Mouse (Mus musculus) spleen, postnatal 4 days (tissue): ENCODE measurements at regions not wholly inside any gene's neighbourhood (a gene's known extent, or its start where the extent isn't known, plus 50 kb on each side); places are given as distances from the start of the nearest gene placed in this dataset.
"Not testable (repeated sequence)": the region's sequence is repeated elsewhere in the genome, so short reads cannot be mapped to it uniquely, and the experiment has no call there.

Source experiments
- DNase-seq, 2 experiments: peaks; one replicate each; pipeline ENCODE4 v3.0.0; 2022; ENCODE audit warnings: low spot score in 2 of 2

DNA sequence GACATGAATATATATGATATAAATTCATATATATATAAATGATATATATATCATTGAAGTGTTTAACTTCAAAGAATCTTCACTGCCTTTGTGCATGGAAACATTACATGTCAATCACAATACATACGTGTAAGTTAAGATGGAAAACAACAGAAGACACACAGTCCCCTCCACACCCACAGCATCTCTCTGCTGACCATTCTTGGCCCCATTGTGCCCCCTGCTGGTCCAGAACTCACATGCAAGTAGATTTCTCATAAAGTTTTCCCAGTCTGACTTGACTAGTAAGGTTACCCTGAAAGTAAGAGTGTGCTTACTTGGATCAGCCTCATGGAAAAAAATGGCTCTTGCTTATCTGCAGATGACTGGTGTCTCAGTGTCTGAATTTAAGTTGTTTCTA lies 926.3 kb upstream of the Zfp386 start:
- DNase-seq, result no peak

DNA sequence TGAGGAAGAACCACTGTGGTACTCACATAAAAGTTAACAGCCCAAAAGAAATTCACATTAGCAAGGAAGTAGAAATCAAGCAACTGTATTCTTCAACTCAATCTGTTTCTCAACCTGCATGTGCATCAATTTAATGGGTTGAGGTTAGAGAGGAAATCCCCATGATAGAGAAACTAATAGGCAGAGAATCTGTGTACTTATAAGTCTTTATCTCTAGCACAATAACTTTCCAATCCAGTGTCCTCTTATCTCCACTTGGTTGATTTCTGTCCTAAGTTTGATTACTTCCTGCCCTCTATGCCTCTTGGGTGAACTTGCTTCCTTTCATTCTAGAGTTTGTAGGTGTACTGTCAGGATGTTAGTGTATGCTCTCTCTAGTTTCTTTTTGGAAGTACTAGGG lies 925.6 kb upstream of the Zfp386 start:
- DNase-seq, result no peak

GRCm38 (mm10) chr12:115132930-115133329 lies 914.6 kb upstream of the Zfp386 start:
- DNase-seq, result not testable (repeated sequence)

DNA sequence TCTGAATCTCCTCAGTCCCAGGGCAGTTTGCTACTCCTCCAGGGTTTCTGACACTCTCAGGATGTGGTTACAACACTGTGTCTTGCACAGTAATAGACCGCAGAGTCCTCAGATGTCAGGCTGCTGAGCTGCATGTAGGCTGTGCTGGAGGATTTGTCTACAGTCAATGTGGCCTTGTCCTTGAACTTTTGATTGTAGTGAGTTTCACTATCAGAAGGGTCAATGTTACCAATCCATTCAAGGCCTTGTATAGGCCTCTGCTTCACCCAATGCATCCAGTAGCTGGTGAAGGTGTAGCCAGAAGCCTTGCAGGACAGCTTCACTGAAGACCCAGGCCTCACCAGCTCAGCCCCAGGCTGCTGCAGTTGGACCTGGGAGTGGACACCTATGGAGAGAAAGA lies 902.1 kb upstream of the Zfp386 start:
- not testable (repeated sequence) for DNase-seq

DNA sequence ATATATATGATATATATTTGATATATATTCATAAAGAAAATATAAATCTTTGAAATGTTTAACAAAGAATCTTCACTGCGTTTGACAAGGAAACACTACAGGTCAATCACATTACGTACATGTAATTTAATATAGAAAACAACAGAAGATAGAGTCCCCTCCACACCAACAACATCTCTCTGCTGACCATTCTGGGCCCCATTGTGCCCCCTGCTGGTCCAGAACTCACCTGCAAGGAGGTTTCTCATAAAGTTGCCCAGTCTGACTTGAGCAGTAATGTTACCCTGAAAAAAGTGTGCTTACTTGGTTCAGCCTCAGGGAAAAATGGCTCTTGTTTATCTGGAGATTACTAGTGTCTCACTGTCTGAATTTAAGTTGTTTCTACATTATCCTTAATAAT lies 901.1 kb upstream of the Zfp386 start:
- DNase-seq, result not testable (repeated sequence)

- not testable (repeated sequence) for DNase-seq
Measured at GRCm38 (mm10) chr12:115151967-115152366, 895.6 kb upstream of the Zfp386 start.

- DNase-seq, result peak in 1 of 2 experiments; percentile 10
Measured at GRCm38 (mm10) chr12:115158231-115158630, 889.3 kb upstream of the Zfp386 start.

GRCm38 (mm10) chr12:115158717-115159232 lies 888.7 kb upstream of the Zfp386 start:
- not testable (repeated sequence) for DNase-seq

- not testable (repeated sequence) for DNase-seq
Measured at GRCm38 (mm10) chr12:115165499-115165898, 882.0 kb upstream of the Zfp386 start.

GRCm38 (mm10) chr12:115166006-115166405 lies 881.5 kb upstream of the Zfp386 start:
- DNase-seq, result not testable (repeated sequence)

GRCm38 (mm10) chr12:115193482-115194103 lies 853.9 kb upstream of the Zfp386 start:
- DNase-seq, result peak; percentile 13 to 60

- DNase-seq, result no peak
Measured at GRCm38 (mm10) chr12:115197322-115198117, 850.0 kb upstream of the Zfp386 start.

DNA sequence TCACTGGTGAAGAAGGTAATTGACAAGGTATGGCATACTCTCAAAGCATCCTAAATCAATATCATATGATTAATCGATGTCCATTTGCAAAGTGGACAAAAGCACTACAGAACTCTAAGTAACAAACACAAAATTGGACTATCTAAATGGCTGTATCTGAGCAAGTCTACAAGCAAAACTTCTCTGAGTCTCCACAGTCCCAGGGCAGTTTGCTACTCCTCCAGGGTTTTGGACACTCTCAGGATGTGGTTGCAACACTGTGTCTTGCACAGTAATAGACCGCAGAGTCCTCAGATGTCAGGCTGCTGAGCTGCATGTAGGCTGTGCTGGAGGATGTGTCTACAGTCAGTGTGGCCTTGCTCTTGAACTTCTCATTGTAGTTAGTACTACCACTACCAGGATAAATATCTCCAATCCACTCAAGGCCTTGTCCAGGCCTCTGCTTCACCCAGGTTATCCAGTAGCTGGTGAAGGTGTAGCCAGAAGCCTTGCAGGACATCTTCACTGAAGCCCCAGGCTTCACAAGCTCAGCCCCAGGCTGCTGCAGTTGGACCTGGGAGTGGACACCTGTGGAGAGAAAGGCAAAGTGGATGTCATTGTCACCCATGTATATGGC lies 839.6 kb upstream of the Zfp386 start:
- peak; percentile 13 to 55 for DNase-seq

DNA sequence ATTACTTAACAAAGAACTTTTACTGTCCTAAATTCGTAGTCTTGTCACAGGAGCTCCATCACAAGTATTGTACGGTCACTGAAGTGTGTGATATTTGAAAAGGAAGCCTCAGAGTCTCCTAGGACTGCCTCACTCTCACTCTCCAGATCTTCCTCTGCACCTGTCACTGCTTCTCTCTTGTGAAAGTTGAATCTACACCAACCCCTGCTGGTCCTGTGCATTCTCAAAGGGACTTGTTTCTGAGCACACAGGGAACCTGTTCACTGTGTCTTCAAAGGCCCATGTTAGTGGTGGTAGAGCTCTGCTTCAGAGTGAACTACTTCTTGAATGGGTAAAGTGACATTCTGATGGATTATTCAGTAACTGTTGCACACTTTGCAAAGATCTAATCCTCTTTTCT lies 824.9 kb upstream of the Zfp386 start:
- no peak for DNase-seq

GRCm38 (mm10) chr12:115229965-115230364 lies 817.6 kb upstream of the Zfp386 start:
- no peak for DNase-seq

DNA sequence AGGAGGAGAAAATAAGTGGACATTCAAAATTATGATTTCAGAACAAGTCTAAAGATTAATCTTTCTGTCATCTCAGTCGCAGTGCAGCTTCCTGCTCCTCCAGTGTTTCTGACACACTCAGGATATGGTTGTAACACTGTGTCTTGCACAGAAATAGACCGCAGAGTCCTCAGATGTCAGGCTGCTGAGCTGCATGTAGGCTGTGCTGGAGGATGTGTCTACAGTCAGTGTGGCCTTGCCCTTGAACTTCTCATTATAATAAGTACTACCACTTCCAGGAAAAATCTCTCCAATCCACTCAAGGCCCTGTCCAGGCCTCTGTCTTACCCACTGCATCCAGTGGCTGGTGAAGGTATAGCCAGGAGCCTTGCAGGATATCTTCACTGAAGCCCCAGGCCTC lies 804.9 kb upstream of the Zfp386 start:
- DNase-seq, result not testable (repeated sequence)

- not testable (repeated sequence) for DNase-seq
Measured at GRCm38 (mm10) chr12:115247298-115247697, 800.2 kb upstream of the Zfp386 start.

DNA sequence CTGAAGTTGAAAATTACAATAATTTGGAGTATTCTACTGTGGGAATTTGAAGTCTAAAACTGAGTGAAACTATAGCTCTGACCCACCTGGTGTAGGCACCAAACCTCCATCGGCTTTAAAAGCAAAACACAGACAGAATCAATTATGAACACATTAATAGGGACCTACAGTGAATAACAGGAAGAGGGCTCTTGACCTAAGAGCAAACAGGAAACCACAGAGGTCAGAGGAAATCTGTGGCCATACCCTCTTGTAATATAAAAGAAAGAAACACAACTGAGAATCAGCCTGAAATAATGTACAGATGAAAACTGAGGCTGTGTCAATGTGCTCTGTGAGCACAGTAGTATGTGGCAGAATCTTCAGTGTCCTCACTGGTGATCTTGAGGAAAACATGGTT lies 789.7 kb upstream of the Zfp386 start:
- no peak for DNase-seq

GRCm38 (mm10) chr12:115258744-115259143 lies 788.8 kb upstream of the Zfp386 start:
- no peak for DNase-seq

GRCm38 (mm10) chr12:115262431-115262830 lies 785.1 kb upstream of the Zfp386 start:
- DNase-seq, result not testable (repeated sequence)

DNA sequence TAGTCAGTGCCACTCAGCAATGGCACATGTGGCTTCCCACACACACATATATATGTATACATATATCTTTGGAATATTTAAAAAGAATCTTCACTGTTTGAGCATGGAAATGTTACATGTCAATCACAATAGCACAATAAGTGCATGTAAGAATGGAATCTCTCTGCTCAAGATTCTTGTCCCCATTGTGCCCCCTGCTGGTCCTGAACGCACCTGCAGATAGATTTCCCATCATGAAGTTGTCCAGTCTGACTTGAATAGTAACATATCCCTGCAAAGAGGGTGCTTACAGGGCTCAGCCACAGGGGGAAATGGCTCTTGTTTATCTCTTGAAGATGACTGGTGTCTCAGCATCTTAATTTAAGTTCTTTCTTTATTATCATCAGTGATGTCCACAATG lies 770.8 kb upstream of the Zfp386 start:
- not testable (repeated sequence) for DNase-seq

GRCm38 (mm10) chr12:115293772-115294171 lies 753.8 kb upstream of the Zfp386 start:
- not testable (repeated sequence) for DNase-seq
